Mouse (Mus musculus): ENCODE measurements around the gene Ctc1.

DNA sequence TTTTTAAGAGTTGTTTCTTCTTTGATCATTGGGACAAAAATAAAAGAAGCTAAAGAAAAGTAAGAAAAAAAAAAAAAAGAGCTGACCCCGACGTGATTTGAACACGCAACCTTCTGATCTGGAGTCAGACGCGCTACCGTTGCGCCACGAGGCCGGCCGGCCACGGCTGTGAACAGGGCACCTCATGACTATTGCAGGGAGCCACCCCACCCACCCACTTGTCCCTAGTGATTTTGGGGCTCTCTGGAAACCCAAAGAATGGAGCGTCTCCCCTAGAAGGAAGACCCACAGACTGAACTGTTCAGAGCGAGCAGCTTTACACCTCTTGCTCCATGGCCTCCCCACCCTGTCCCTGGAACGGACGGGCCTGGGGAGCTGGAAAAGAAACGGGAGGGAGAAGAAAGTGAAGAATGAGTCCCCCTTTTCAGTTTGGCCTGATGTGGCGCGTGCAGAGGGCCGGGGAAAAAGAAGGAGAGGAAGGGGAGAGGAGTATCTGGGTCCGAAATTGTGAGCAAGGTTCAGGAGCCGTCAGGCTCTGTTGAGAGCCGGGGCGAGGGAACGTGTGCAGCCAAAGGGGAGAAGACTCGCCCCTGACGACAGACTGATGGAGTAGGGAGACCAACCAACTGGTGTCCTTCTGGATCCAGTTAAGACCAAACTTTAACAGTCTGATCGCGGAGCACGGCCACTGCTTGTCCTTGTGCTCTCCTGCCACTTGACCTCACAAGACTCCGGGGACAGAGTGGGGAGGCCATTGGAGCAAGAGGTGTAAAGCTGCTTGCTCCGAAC lies 47.9 kb downstream of the Ctc1 start:
- TF ChIP-seq TCF12 (IDR thresholded peaks at IDR 0.05; ENCODE audit: insufficient read depth, poor library complexity, severe bottlenecking), result no peak
- TF ChIP-seq POLR2A (IDR thresholded peaks at IDR 0.05; ENCODE audit: insufficient read length, low read depth), result no peak
- TF ChIP-seq POLR2AphosphoS2 (IDR thresholded peaks at IDR 0.05; ENCODE audit: insufficient read length, low read depth), result no peak
- no peak for TF ChIP-seq USF1 (IDR thresholded peaks at IDR 0.05; ENCODE audit: low read depth)

Measured in myocyte (in vitro differentiated cells).